Mouse (Mus musculus): ENCODE measurements at regions not wholly inside any gene's neighbourhood (a gene's known extent, or its start where the extent isn't known, plus 50 kb on each side); places are given as distances from the start of the nearest gene placed in this dataset.

- DNase-seq (ENCODE audit: low read depth), result no peak
Observed at GRCm38 (mm10) chrX:106985684-106986083, 65.3 kb downstream of the Lpar4 start.

- DNase-seq (ENCODE audit: low read depth), result no peak
Observed at GRCm38 (mm10) chrX:106986794-106987193, 66.4 kb downstream of the Lpar4 start.

- no peak for DNase-seq (ENCODE audit: low read depth)
Observed at GRCm38 (mm10) chrX:106987779-106988178, 67.4 kb downstream of the Lpar4 start.

- no peak for DNase-seq (ENCODE audit: low read depth)
Observed at GRCm38 (mm10) chrX:107004496-107004895, 83.8 kb upstream of the P2ry10 start.

GRCm38 (mm10) chrX:107008968-107009367 lies 79.3 kb upstream of the P2ry10 start:
- DNase-seq (ENCODE audit: low read depth), result no peak

GRCm38 (mm10) chrX:107012615-107013014 lies 75.7 kb upstream of the P2ry10 start:
- no peak for DNase-seq (ENCODE audit: low read depth)

GRCm38 (mm10) chrX:107015335-107015734 lies 73.0 kb upstream of the P2ry10 start:
- DNase-seq (ENCODE audit: low read depth), result peak; percentile 14

GRCm38 (mm10) chrX:107031726-107032125 lies 56.6 kb upstream of the P2ry10 start:
- DNase-seq (ENCODE audit: low read depth), result no peak

- no peak for DNase-seq (ENCODE audit: low read depth)
Observed at GRCm38 (mm10) chrX:107038041-107038440, 50.3 kb upstream of the P2ry10 start.

Measured in fibroblast of lung, adult 2 months (primary cell).